Mouse (Mus musculus): ENCODE measurements around the gene Wnt7a.

- TF ChIP-seq POLR2A (IDR thresholded peaks at IDR 0.05; ENCODE audit: low read depth, low read length) (no peak), CTCF (IDR thresholded peaks at IDR 0.05; ENCODE audit: borderline replicate concordance, insufficient read depth, low read length) (no peak)
Measured at GRCm38 (mm10) chr6:91410961-91411368, at the start of gene Wnt7a.
